8 mouse cellular contexts compared by ENCODE assay signal in genomic region chr6:12125031-12125803, GRCm38 (mm10).
DNase-seq lines count a peak whose midpoint lies in the region; ATAC-seq and TF ChIP-seq lines count a peak whose summit lies in the region.

No protein-coding gene starts in this region.

- H3K27me3 ChIP-seq in limb, embryonic 13.5 days: no peaks in the 10 kb centered on the region
- H3K27me3 ChIP-seq in midbrain, embryonic 14.5 days (ENCODE audit: control insufficient read depth, insufficient read depth, low read length): no peaks in the 10 kb centered on the region
- no peaks in the 10 kb centered on the region for H3K27me3 ChIP-seq in spleen, adult 2 months (ENCODE audit: control insufficient read depth, insufficient read depth, low read length)

- H3K9me3 ChIP-seq in limb, embryonic 13.5 days: no peaks in the 10 kb centered on the region
- H3K9me3 ChIP-seq in midbrain, embryonic 14.5 days (ENCODE audit: control insufficient read depth, low read length): no peaks in the 10 kb centered on the region

- no peaks in the 10 kb centered on the region for H3K36me3 ChIP-seq in limb, embryonic 13.5 days
- no peaks in the 10 kb centered on the region for H3K36me3 ChIP-seq in midbrain, embryonic 14.5 days (ENCODE audit: control insufficient read depth, insufficient read depth, low read length)
- H3K36me3 ChIP-seq in spleen, adult 2 months (ENCODE audit: control insufficient read depth, insufficient read depth, low read length): no peaks in the 10 kb centered on the region

- H3K4me3 ChIP-seq in limb, embryonic 13.5 days: no peak overlapping the region
- H3K4me3 ChIP-seq in midbrain, embryonic 14.5 days (replicated peaks; ENCODE audit: low read depth, low read length): no peak overlapping the region
- peak overlapping the region; percentile 5; the same call in 1 of the 2 replicates for H3K4me3 ChIP-seq in spleen, adult 2 months (ENCODE audit: extremely low read depth, insufficient read depth, insufficient read length)

- H3K9ac ChIP-seq in limb, embryonic 13.5 days: no peak overlapping the region
- H3K9ac ChIP-seq in midbrain, embryonic 14.5 days (replicated peaks; ENCODE audit: low read length): no peak overlapping the region

- TF ChIP-seq CTCF in spleen, adult 2 months (IDR thresholded peaks at IDR 0.05; ENCODE audit: extremely low read depth, insufficient read depth, insufficient read length, insufficient replicate concordance): peak; percentile 41; the same call in 1 of the 2 replicates

- peak overlapping the region; percentile 34; the same call in 1 of the 2 replicates for H3K4me2 ChIP-seq in limb, embryonic 13.5 days (replicated peaks)
- peak overlapping the region; percentile 2; the same call in 1 of the 2 replicates for H3K4me2 ChIP-seq in midbrain, embryonic 14.5 days (ENCODE audit: low read length)

- no peak for TF ChIP-seq POLR2A in spleen, adult 2 months (IDR thresholded peaks at IDR 0.05; ENCODE audit: low read depth, low read length)

- ATAC-seq in limb, embryonic 13.5 days (ENCODE audit: low FRiP score, low read depth): peak; percentile 79
- ATAC-seq in midbrain, embryonic 14.5 days (ENCODE audit: low FRiP score, low TSS enrichment): peak; percentile 86

- H3K27ac ChIP-seq in limb, embryonic 13.5 days: no peak overlapping the region
- 0 out of 2 replicates have a peak overlapping the region, but pooled peaks have one; percentile 14 for H3K27ac ChIP-seq in midbrain, embryonic 14.5 days (replicated peaks; ENCODE audit: low read depth, low read length)
- H3K27ac ChIP-seq in spleen, adult 2 months (ENCODE audit: insufficient read depth, low read length): peak overlapping the region; percentile 72; the same call in 1 of the 2 replicates

- peak; percentile 31 for DNase-seq in gastrocnemius, postnatal 10 days
- no peak for DNase-seq in gastrocnemius, postnatal 25 days
- DNase-seq in cerebellum, postnatal 25 days: peak; percentile 50 to 77
- DNase-seq in frontal cortex, postnatal 36 days (ENCODE audit: low spot score in 2 of 2): peak; percentile 26 to 77
- peak; percentile 45 to 67 for DNase-seq in kidney, adult 8-10 months
- peak; percentile 91 for DNase-seq in midbrain, embryonic 14.5 days
- peak; percentile 33 to 47 for DNase-seq in spleen, adult 2 months (ENCODE audit: low read depth in 1 of 2, low spot score in 2 of 2)

- peaks cover 3% of the 10 kb centered on the region; the same call in 1 of the 2 replicates for H3K4me1 ChIP-seq in limb, embryonic 13.5 days
- H3K4me1 ChIP-seq in midbrain, embryonic 14.5 days (ENCODE audit: control insufficient read depth, insufficient read depth, low read length): 0 out of 2 replicates have a peak, but pooled peaks cover 4% of the 10 kb centered on the region
- H3K4me1 ChIP-seq in spleen, adult 2 months (ENCODE audit: control insufficient read depth, insufficient read depth, insufficient read length): no peaks in the 10 kb centered on the region

- WGBS in limb, embryonic 13.5 days: 35% methylated on average over 17 of the region's 17 CpGs
- 30% methylated on average over 17 of the region's 17 CpGs for WGBS in midbrain, embryonic 14.5 days
- WGBS in spleen, adult 2 months: 3% methylated on average over 17 of the region's 17 CpGs
